Mouse (Mus musculus) cerebellum, adult 9-10 months (tissue): ENCODE measurements at regions not wholly inside any gene's neighbourhood (a gene's known extent, or its start where the extent isn't known, plus 50 kb on each side); places are given as distances from the start of the nearest gene placed in this dataset.

Experiments
- DNase-seq: peaks from one replicate; pipeline ENCODE4 v3.0.0; 2022

DNA sequence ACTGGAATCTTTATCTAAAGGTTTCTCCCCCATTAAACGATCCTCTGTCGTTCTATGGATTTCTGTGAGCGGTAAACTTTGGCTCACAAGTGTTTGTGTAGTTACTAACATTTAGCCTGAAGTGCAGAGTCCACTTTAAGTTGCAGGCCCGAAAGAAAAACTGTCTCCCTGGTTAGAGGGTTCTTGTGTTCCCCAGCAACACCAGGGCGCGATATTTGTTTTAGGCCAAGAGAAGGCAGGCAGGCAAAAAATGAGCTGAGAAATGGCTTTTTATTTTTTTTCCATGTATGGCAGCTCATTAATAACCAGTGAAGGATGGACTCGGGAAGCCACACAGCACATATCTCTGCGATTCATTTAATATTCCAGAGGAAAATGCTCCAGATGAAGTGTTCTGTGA is 357.4 kb upstream of the Nfe2l3 start:
- no peak for DNase-seq

DNA sequence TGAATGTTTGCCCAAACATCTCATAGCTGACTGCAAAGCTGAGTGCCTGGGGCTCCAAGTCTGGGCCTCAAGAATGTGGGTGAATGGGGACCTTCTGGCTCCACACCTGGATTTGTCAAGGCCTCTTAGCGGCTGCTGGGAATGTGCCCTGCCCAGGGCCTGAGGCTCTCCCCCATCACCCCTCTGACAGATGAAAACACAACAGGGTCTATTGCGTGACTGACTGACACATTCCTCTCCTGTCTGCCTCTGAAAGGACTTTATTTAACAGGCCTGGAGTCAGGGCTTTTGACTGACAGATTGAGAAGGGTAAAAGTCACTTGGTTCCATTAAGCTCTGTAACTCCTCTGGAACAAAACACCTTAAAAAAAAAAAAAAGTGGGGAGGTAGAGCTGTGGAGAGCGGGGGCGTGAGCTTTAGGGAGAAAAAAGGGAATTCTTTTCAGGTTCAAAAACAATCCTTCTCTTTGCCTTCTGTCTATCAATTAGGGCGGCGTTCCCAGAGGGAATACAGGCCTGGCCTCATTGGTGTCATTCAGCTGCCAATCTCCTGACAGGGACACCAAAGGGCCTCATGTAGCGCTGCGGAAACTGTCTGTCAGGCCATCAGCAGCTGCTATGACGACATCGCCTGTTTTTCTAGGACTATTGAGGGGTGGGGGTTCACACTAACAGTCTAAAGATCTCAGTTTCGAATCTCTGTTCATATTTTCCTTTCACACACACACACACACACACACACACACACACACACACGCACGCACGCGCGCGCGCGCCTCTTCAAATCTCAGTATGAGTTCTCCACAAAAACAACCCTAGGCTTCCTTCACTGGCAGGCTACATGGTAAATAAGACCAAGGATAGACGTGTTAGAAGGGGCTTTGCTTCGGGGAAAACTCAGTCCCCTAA is 355.4 kb upstream of the Nfe2l3 start:
- DNase-seq = no peak

DNA sequence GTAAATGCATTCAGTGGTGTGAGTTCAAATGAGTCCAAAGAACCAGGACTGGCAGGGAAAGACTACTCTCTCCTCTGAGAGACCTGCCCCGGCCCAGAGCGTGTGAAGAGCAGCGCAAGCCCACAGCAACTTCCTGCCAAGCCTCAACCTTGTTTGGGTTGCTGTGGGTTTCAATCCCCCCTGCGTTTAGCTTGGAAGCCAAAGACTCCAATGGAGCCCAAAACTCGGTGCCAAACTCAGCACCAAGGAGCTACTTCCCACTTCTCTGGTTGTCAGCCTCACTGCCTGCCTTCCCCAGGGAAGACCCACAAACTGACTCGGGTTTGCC is 354.7 kb upstream of the Nfe2l3 start:
- DNase-seq = no peak

DNA sequence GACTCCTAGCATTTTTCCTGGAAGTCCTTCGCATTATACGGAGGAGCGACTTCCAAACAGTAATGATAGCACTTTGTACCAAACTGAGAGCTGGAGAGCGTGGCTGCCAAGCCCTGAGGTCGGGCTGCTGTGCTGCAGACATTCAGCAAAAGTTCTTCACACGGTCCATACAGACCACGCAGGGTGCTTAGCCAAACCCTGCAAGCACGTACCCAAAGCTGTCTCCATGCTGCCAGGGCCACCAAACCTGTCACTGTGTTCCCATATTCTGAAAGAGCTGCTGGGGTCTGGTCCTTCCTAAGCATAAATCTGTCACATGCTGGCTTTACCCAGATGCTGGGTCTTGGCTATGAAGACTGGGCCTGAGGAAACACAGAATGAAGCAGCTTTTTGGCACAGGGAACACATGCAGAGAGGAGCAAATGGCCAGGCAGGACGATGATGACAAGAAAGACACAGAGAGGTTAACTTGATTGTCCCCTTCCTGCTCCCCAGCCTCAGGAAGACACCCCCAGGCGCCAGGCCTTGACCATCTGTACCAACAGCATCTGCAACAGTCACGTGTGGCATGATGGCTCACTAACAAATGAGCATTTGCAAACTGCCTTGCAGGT is 354.0 kb upstream of the Nfe2l3 start:
- no peak for DNase-seq

DNA sequence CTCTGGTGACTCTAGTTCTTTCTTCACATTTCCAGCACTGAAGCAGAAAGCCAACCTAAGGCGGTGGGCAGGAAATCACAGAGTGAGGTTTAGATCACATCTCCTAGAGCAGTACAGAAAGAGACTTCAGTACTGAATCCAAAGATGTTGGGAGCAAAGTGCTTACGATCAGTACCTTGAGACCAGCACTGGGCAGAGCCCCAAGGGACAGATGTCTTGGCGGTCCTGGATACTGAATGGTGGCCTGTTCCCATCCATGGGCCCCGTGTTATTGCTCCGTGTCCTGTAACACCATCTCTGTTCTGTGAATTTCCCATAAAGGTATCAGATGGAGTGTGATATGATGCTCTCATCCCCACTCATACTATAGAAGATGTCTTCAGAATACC is 353.5 kb upstream of the Nfe2l3 start:
- DNase-seq = no peak

DNA sequence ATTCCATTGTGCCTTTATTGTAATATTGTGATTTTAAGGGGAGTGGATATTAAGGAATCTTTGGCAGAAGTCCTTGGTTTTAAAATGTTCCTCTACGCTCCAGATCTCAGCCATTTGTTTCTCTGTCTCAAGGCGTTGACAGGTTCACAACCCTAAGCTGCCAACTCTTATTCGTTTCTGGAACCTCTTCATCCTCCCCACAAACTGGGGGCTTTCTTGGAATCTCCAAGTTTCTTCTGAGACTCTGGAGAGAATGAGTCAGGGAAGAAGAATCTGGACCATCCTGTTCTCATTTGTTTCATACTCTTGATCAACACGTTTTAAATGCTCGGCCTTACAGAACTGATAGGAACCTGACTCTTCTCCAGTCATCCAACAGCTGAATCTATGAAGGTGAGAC is 351.4 kb upstream of the Nfe2l3 start:
- no peak for DNase-seq

DNA sequence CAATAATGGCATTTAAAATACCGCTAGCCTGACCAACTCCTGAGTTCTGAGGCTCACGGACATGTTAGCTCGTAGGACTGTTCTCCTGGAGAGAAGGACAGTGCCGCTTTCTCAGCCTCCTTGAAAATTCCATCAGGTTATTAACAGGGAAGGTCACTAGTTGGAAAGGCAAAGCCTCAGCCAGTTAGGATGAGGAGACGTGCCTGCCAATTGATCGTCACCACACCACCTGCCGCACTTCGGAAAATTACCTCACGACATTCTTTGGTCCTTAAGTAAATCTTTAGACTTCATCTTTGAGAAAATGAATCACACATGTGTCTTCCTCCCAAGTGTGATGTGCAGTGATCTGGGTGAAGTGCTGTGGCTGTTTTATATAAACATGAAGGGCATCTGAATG is 347.8 kb upstream of the Nfe2l3 start:
- no peak for DNase-seq

DNA sequence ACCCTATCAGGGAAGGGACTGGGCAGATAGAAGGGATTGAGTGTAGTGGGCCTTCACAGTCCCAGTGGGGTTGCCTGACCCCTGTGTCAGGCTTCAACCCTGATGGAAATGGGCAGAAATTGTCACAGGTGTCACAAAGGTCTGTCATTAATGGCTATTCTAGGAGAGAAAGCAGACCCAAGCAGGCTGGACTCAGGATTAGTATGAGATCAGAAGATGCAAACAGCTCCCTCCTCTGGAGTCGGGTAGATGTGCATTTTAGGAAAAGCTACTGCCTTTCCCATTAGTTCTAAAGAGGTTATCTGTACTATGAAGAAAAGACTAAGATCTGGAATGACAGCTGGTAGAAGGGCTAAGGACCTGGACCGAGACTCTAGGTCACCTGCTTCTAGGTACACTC is 346.9 kb upstream of the Nfe2l3 start:
- DNase-seq = no peak

DNA sequence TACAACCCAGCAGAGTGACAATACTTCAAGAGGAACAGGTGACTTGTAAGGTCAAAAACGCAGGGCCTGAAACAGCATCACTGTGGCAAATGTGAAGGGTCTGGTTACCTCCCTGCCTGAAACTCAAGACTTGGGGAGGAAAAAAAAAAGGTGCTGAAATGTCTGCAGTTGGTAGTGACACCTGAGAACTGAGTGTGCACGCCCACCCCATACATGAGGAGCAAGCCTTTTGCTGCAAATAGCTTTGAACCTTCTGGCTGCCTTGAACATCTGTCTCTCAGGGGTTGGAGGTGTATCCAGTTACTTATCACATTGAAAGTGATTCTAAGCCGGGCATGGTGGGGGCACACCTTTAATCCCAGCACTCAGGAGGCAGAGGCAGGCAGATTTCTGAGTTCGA is 346.1 kb upstream of the Nfe2l3 start:
- DNase-seq = no peak

DNA sequence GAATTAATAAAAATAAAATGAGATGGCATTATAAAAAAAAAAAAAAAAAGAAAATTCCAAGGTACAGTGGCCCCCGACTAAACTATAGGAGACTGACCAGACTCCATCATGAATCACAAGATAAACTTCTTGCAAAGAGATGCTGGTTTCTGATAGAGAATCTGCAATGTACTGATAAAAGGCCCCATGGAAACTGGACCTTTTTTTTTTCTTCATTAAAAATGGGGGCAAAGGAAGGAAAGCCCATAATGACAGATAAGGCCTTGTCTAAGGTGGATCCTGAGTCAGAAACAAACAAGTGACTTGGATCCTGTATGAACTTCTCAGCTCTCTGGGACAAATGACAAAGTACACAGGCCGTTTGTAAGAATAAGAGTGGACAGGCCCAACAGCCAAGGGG is 344.7 kb upstream of the Nfe2l3 start:
- DNase-seq = no peak

DNA sequence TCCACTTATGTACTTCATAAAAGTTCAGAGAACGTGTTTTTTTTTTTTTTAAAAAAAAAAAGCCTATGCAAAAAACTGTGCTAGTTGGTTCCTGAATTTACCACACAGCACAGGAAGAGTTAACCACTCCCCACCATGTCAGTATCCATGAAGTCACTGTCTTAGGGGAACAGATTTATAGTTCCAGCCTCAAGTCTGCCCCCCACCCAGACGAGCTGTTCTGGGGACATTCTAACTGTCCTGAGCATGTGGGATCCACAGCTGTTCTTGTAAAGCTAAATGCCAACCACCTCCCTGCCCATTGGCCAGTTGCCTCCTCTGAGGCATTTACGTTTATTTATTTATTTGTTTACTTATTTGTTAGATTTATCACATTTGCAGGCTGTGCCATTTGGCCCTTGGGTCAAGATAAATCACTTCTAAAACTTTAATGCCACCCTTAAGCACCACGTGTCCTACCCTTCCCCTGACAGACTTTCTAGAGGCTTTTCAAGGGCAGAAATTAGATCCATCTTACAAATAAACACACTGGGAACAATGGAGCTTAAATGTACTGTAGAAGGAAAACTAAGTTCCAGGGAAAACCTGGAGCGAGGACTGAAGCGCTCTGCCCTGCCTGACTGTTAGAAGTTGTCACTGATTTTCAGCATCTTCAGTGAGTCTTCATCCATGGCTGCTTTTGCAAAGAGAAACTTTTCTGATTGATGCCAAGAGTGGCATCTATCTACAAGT is 343.7 kb upstream of the Nfe2l3 start:
- no peak for DNase-seq

DNA sequence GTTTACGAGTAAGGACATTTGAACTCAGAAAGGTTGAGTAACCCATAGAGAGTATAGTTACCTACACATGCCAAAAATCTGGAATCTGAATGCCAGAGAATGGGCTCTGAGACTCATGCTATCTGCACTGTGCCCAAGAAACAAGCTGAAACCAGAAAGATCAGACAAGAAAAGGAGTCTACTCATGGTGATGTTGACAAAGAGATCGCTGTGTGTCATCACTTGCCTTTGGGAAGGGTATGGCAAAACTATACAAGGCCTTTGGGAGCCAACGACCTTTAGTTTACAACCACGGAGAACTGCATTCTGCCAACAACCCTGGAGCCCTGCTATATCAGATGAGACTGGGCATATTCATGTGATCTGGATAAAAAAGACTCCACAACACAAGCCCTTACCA is 339.3 kb upstream of the Nfe2l3 start:
- no peak for DNase-seq

DNA sequence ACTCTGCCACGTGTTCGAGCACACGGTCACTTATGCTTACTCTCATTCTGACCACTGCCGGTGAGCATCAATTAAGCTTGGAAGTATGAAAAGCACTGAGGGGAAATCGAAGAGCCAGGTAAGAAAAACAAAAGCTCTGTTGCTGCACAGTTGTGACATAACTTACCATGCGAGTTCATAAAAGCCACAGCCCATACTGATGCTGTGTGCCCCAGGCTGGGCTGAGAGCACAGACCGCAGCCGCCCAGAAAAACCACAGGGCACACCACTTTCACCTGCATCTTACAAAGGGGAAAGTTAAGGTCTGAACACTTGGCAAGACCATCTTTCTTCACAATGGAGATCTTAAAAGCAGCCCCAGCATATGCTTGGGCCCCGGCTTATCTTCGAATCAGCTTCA is 338.2 kb upstream of the Nfe2l3 start:
- no peak for DNase-seq

DNA sequence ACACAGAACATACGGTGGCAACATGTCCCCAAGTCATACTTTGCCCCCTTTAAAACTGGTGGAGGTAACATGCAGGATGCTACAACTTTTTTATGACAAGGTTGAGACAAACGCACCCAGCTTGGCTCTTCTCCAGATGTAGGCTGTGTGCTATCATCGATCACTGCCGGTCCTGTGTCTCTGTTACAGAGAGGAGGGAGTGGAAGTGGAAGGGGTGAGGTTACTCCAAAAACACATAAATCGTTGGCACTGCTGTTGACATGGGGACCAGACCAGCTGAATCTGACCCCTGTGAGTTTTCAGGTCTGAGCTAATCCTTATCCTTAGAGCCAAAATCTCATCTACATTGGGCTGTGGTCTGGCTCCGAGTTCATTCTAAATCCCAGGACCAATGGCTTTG is 335.0 kb upstream of the Nfe2l3 start:
- no peak for DNase-seq

DNA sequence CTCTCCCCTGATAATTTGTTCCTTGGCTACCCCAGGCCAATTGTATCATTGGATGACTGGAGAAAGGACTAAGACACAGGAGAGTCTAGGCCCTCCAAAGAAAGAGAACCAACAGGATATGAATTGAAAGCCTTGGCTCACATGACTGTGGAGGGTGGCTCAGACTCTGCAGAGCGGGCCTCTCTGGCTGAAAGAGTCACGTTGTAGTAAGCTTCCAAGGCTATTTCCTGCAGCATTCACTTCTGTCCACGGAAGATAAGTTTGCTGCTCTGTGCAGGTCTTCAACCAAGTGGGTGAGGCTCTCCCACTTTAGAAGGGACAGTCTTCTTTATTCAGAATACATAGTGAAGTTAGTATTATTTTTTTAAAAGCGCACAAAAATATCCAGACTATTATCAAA is 332.1 kb upstream of the Nfe2l3 start:
- DNase-seq = no peak

DNA sequence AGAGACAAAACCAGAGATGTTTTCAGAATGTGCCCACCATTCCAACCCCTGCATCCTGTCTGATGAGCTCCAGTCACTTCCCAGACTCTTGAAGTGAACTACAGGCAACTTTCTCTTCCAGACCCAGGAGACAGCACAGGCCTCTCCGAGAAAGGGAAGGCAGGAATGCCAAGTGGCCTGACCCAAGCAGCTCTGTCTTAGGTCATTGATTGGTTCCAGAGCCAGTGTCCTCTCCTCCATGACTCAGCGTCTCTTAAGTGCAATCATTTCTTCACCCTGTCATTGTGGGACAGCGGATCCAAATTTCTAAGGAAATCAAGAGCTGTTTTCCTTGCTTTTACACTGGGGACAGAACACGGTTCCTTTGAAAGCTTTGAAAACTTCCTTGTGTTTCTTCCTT is 329.2 kb upstream of the Nfe2l3 start:
- DNase-seq = no peak

DNA sequence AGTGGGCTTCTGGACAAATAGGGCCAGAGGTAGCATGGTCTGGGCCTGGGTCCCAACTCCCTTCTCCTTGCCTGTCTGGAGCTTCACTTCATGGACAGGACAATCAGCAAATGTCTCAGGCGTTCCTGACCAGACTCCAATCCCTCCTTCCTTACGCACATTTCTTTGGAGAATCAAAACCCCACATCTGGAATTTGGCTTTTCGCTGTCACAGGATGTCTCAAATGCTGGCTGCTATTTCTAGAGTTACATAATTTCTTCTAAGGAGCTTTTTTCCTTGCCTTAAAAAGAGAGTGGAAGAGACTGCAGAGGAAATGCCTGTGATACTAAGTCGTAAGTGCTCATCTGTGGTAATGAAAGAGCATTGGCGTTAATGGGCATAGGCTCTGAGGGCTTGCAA is 328.1 kb upstream of the Nfe2l3 start:
- no peak for DNase-seq

DNA sequence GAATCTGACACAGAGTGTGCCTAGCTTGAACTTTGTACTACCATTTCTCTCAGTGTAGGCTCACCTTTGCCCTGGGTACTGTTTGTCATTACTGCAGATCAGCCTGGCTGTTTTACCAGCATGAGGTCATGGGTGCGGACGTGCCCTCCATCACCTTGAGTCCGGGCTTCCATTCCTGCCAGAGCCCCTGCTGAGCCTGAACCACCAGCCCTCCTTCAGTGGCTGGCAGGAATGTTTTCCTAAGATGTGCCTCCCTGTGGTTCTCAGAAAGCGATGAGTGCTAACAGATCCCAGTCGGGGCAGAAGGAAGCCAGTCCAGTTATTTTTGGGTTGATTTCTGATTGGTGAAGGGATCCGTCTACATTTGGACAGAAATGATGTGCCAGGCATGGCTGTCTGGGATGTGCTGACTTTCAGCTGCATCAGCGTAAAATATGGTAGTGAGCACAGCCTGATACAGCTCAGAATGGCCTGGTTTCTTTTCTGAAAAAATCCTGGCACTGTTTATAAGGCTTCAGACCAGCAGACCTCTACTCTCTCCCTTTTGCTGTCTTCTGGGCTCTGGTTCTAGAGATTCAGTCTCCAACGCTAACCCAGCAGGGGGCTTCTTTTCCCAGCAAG is 324.0 kb upstream of the Nfe2l3 start:
- DNase-seq = no peak

DNA sequence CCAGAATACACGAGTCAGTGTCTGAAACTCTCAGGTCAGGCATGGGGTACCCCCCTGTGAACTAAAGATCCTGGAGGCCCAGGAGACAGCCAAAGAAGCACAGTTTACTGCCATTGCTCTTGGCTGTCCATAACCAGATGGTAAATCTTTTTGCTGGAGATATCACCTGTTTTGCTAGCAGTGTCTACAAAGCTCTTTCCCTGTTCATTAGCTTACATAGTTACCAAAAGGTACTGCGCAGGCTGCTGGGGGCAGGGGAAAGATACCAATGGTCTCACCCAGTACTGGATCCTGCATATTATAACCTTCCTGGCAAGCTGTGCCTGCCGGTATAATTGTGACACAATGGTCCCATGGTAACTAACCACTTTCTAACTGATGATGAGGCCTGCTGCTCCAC is 321.9 kb upstream of the Nfe2l3 start:
- DNase-seq = no peak

DNA sequence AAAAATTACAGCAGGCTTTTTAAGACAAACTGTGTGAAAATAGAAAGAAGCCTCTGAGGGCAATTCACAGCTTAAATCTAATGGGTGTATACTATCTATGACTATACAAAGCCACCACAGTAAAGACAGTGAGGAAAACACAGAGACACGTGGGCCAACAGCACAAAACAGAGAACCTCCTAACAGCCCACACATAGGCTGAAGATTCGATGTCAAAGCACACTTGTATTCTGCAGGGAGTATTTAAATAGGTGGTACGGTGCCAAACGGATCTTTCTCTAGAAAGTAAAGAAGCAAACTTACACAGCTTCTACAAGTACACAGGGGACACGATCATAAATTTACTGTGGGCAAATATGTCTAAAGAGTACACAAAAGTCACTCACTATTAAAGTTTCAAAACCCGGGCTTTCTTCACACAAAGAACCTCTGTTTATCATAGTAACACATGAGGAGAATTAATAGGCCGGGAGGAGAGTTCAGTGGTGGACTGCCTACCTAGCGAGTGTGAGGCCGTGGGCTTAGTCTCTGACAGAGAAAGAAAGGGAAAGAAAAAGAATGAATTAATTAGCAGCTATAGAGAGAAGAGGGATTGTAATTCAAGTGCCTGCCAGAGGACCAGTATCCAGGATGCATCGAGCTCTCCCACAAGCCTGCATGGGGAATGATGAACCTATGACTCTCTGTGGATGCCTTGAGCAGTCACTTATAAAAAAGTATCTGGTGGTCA is 317.7 kb upstream of the Nfe2l3 start:
- no peak for DNase-seq

DNA sequence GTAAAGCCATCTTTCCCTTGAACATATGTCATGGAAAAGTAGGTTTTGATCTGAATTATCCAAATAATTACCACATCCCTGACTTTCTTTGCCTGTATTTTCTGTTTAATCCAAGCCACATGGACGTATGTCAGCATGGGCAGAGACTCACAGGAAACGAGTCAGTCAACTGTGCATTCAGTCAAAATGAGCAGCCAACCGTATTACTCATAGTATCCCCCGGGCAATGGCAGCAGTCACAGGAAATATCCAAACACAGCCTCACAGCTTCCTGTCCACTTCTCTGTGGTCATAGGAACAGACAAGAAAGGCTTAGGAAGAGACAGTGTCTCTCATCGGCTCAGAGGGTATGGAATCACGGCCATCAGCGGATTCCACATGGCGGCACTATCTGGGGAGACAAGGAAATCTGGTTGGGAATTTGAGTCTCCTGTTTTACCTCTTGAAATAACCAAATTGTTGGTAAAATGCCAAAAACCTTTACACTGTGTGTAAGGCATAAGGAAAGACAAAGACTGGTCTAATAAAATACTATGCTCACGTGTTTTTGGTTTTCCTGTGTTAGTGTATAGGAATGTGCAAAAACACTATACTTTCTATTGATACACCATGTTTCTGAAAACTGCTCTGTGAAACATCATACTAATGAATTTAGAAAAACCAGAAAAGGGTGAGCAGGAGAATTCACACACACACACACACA is 313.5 kb upstream of the Nfe2l3 start:
- DNase-seq = no peak

DNA sequence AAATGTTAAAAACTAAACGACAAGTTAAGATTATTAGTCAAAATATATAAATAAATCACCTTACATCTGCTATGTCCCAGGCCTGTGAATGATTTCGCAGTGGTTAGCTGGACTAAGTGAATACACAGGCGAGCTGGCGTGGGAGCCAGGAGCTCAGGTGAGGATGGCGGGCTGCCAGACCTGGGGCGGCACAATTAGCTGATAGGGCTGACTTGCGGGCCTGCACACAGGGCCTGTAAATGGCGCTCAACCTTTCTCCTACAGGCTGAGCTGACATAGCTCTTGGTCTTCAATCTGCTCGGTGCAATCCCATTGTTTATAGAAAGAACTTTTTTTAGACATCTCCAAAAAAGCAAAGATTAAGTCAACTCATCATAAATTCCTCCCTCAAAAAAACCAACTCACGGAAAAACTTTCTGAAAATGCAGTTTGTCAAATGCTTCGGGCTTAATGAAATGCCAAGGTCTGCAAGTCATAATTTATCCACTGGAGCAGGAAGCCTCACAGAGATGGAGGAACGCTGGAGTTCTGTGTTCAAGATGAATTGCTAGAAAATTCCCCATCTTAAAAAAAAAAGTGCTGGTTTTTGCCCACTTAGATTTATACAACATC is 312.7 kb upstream of the Nfe2l3 start:
- no peak for DNase-seq
